Mouse (Mus musculus) embryonic stem cell, embryonic (primary cell): ENCODE measurements around the gene Cyp4f39.
"Not testable (repeated sequence)": the region's sequence is repeated elsewhere in the genome, so short reads cannot be mapped to it uniquely, and the experiment has no call there.

Source experiments
- CTCF ChIA-PET, 4 experiments: fragments of 300-600 bp in 2 of 4; fragments of 350-600 bp in 2 of 4; sonication (Branson Sonifier 250); formaldehyde crosslinking; loops; one replicate each; lab custom pipeline; 2022; ENCODE audit warnings: inconsistent platforms in 2 of 4; lab: Charles Lee
- POLR2A ChIA-PET, 4 experiments: fragments of 300-600 bp in 2 of 4; fragments of 350-600 bp in 2 of 4; sonication (Branson Sonifier 250); formaldehyde crosslinking; loops; one replicate each; lab custom pipeline; 2022; ENCODE audit warnings: antibody characterized with exemption in 4 of 4, inconsistent platforms in 1 of 4; lab: Charles Lee

Cyp4f39 gene

DNA sequence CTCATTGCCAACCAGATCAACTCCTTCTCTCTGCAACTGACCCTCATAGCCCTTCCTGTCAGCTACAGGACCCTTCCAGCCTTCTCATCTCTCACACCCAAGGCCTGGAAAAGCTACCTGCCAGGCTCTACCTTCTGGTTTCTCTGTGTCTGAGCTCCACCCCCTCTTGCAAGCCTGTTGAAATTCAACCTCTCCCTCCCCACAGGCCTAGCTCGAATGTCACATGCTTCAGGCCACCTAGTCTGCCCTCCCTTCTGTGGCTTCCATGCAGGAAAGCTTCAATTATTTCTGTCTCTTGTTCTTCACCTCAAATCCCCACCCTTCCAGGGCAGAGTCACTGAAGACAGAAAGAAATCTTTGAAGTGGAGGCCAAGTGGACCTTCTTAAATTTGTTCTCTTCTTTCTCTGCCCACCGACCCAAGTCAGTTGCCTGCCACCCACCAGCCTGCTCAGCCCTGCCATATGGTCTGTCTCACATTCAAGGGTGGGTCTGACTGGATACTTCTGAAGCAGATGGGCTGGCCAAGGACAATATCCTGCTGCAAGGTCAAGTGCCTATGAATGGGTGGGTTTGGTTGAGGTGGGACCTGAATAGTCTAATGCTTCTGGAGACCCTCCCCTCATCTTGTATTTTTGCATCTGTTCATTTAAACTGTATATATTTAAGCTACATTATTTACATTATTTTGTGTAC, 1.5 kb upstream of the Cyp4f39 start:
- CTCF ChIA-PET, result interaction anchor here in 2 of 4 experiments (0.7 to 1.1 kb wide), 3 partner anchors 18 to 32 kb away, joined by 3 read pairs; no protein-coding TSS in a partner anchor
- POLR2A ChIA-PET, result interaction anchor here in 2 of 4 experiments (0.7 to 1.2 kb wide), 6 partner anchors 11 to 131 kb away, joined by 3 to 4 read pairs (median 3); partner anchors contain the start of genes Akap8 (in 1 of the 2) and Cyp4f17 (in 1 of the 2)

DNA sequence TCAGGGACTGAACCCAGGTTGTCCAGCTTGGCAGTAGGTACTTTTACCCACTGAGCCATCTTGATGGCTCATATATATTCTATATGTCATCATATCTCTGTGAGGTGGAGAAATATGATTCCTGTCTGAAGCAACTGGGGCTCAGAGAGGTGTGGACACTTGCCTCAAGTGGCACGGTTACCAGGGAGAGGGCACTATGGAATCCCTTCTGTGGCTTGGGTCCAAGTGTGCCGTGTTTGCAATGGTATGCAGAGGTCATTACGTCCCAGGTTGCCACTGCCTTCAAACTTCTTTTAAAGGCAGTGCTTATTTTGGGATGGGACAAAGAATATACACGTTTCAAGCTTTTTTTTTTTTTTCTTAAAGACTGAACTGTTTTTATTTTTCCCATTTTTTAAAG, 1.7 kb downstream of the Cyp4f39 start:
- POLR2A ChIA-PET, result interaction anchor here in 2 of 4 experiments (0.8 to 1.2 kb wide), 2 partner anchors 89 to 424 kb away, joined by 4 read pairs; no protein-coding TSS in a partner anchor

DNA sequence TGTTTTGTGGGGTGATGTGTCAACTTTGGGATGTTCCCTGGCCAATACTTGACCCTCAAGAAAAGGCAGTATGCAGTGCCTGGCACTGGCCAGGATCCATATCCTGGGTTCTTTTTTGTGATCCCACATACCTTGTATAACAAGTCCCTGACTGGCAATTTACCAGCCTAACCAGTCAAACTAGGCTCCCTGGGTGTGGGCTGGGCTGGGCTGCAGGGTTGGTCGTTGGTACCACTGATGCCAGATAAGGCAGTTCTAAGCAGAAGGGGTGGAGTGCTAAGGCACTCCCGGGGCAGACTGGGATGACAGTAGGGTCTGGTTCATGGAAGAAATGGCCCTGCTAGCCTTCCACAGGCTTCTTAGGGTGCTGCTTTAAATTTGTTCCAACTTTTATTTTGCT, 2.5 kb downstream of the Cyp4f39 start:
- CTCF ChIA-PET, result no interaction called here
- POLR2A ChIA-PET, result interaction anchor here in 2 of 4 experiments (0.8 to 1.0 kb wide), 2 partner anchors 9 to 424 kb away, joined by 3 to 4 read pairs; no protein-coding TSS in a partner anchor

More for the DNA sequence above, 1.7 kb downstream of the Cyp4f39 start:
- CTCF ChIA-PET, result interaction anchor here in 1 of 4 experiments (0.6 kb wide), 2 partner anchors 18 to 59 kb away, joined by 3 read pairs; no protein-coding TSS in a partner anchor

DNA sequence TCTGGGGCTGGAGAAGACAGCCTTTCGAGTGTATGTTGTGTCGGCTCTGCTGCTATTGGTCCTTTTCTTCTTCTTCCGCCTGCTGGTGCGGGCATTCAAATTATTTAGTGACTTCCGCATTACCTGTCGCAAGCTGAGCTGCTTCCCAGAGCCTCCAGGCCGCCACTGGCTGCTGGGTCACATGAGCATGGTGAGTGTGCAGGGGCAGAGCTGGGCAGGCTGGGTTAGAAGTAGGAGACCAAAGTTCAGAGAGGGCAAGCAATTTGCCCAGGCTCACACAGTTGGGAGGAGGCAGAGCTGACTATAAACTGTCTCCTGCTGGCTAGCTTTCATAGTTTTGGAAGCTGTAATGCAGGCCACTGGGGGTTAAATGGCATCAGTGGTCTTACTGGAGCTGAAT, 16.0 kb downstream of the Cyp4f39 start:
- ChIA-PET CTCF (interaction anchor here (0.5 to 1.4 kb wide), 6 partner anchors 11 to 19 kb away, joined by 4 to 6 read pairs (median 5); no protein-coding TSS in a partner anchor), POLR2A (interaction anchor here in 2 of 4 experiments (0.8 to 1.4 kb wide), 3 partner anchors 11 to 24 kb away, joined by 4 to 5 read pairs (median 4); no protein-coding TSS in a partner anchor)

DNA sequence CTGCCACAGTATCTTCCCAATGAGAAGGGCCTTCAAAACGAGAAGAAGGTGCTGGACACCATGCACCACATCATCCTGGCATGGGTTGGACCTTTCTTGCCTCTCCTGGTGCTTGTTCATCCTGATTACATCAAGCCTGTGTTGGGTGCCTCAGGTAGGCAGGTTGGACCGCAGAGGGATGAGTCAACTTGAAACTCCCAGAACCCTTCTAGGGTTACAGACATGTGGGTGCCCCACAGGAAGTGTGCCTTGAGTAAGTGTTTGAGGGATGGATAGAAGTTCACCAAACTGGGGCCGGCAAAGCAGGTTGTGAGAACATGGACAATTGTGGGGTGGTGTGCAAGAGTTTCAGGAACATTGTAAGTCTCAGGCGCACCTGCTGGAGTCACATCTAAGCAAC, 18.3 kb downstream of the Cyp4f39 start:
- CTCF ChIA-PET, result interaction anchor here in 1 of 4 experiments (0.7 kb wide), 1 partner anchor 21 kb away, joined by 3 read pairs; no protein-coding TSS in a partner anchor
- POLR2A ChIA-PET, result interaction anchor here in 2 of 4 experiments (0.6 to 1.5 kb wide), 3 partner anchors 11 to 27 kb away, joined by 3 to 6 read pairs (median 6); no protein-coding TSS in a partner anchor

DNA sequence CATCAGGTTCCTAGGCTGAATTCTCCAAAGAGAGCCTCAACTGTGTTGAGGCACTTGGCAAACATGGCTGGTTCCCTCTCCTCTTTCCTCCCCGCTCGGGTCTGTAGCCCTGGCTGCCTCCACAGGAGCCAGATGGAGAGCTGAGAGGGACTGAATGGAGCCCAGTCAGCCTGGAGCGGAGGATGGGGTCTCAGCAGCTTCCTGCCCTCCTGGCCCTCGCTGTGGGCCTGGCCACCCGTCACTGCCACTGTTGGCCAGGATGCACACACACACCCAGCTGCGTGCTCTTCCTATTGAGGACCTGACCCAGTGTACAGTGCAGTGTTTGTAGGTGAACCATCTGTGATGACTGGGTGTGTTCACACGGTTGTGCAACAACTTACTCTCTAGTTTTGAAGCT, 19.7 kb downstream of the Cyp4f39 start:
- ChIA-PET POLR2A (interaction anchor here in 1 of 4 experiments (1.0 kb wide), 1 partner anchor 14 kb away, joined by 3 read pairs; no protein-coding TSS in a partner anchor), CTCF (no interaction called here)

DNA sequence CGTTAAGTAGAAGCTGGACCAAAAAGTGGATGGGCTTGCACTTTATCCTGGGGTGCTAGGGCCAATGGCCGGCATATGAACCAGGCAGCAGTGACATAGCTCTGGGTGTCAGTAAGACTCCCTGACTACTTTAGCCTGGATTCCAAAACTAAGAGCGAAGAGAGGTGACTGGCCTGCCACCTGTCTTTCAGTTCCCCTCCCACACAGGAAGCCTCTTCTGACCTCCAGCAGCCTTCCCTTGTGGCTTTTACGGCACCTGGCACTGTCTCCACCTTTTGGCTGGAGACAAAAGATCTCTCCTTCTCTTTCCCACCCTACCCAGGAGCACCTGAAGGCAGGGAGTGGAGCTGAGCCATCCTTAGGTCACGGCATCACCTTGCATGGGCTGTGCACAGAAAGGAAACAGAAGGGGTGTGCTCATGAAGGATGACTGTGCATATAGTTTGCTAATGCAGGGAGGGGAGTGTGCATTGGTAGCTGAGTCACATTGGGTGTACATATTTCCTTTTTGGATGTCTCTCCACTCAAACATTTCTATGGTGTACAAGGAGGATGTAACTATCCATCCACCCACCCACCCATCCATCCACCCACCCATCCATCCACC, 22.5 kb downstream of the Cyp4f39 start:
- ChIA-PET CTCF (no interaction called here), POLR2A (interaction anchor here in 1 of 4 experiments (0.5 kb wide), 1 partner anchor 1147 kb away, joined by 3 read pairs; no protein-coding TSS in a partner anchor)

DNA sequence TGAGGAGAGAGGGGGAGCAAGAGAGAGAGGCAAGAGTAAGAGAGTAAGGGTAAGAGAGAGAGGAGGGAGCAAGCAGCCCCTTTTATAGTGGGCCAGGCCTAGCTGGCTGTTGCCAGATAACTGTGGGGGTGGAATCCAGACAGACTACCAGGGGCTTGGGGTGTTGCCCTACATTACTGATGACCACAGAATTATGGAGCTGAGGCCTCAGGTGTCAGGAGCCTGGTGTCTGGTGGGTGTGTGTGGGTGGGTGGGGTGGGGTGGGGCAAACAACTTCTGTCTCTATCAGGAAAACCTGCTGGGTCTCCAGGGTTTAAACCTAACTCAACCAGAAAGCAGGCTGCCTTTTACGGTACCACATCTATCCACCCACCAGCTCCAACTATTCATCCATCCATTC, 24.7 kb downstream of the Cyp4f39 start:
- ChIA-PET POLR2A (no interaction called here), CTCF (interaction anchor here in 2 of 4 experiments (0.6 kb wide), 2 partner anchors 10 to 88 kb away, joined by 3 to 5 read pairs; partner anchors contain the start of gene Wiz (in 1 of the 2))

DNA sequence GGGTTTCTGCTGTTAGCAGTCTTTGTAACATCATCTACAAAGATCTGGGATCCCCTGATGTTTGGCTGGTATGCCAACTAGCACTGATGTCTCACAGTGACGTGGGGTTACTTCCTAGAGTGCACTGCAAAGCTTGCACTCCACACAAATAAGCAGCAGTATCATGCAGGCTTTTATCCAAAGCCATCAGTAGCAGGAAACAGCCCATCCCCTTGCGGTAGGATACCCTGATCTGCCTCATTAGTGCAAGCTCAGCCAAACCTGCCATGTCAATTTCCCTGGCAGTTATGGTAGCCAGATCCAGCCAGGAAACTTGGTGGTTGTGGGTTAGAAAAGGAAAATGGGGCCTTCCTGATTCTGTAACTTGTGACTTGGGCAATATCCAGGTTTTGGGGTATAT, 26.2 kb downstream of the Cyp4f39 start:
- ChIA-PET CTCF (interaction anchor here in 3 of 4 experiments (0.7 to 2.0 kb wide), 8 partner anchors 10 to 496 kb away, joined by 3 to 13 read pairs (median 6); no protein-coding TSS in a partner anchor), POLR2A (interaction anchor here in 2 of 4 experiments (1.5 to 1.7 kb wide), 2 partner anchors 10 to 128 kb away, joined by 4 to 5 read pairs; partner anchors contain the start of gene Akap8l (in 1 of the 2))

DNA sequence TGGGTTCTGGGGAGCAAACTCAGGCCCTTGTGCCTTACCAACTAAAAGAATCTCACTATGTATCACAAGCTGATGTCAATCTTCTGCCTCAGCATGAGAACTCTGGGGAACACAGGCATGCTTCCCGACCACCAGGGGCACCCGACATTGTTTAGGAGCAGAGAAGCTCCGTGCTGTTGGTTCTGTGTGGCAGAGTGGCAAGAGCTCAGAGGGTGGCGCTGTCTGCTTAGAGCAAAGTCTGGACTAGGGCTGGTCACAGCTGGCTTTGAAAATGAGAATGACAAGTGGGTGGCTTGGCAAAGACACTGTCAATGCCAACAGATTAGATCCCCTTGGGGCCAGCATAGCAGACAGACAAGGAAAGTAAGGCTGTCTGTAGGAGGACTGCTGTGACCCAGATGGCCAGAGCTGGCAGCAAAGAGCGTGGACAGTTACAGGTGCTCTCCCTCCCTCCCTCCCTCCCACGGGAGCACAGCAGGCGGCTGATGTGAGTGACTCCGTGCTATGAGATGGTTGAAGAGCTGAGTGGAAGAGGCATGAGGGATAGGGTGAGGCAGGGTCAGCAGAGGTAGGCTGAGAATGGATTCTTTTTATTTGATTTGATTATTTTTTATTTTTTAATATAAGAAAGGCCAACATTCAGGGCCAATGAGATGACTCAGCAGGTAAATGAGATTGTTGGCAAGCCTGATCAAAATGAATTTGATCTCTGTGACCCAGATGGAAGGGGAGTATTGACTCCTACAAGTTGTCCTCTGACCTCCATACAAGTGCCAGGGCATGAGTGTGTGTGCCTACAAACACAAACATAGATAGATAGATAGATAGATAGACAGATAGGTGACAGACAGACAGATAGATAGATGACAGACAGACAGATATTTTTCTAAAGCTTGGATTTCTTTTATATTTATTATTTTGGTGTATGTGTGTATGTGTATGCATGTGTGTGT, 27.3 kb downstream of the Cyp4f39 start:
- POLR2A ChIA-PET, result interaction anchor here in 3 of 4 experiments (0.5 to 1.7 kb wide), 10 partner anchors 11 to 178 kb away, joined by 3 to 6 read pairs (median 4); partner anchors contain the start of genes Akap8l (in 1 of the 3) and Cyp4f17 (in 1 of the 3)
- CTCF ChIA-PET, result interaction anchor here (0.6 to 2.0 kb wide), 27 partner anchors 8 to 365 kb away, joined by 3 to 13 read pairs (median 3); partner anchors contain the start of gene Cyp4f39 (in 1 of the 4)

DNA sequence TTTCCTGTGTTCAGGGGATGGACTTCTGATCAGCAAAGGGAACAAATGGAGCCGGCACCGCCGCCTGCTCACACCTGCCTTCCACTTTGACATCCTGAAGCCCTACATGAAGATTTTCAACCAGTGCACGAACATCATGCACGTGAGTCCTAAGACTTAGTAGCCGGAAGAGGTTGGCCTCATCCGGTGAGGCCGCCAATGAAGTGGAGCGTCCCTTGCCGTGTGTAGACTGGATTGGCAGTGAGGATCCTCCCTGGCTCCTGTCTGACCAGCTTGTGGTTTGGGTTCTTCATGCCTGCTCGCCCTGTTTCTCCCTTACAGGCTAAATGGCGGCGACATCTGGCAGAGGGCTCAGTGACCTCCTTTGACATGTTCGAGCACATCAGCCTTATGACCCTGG, 29.2 kb downstream of the Cyp4f39 start:
- ChIA-PET POLR2A (interaction anchor here in 3 of 4 experiments (0.6 to 1.4 kb wide), 10 partner anchors 10 to 414 kb away, joined by 3 to 6 read pairs (median 4); partner anchors contain the start of genes Brd4 (in 1 of the 3) and Cyp4f17 (in 1 of the 3)), CTCF (interaction anchor here in 2 of 4 experiments (0.6 to 1.3 kb wide), 5 partner anchors 11 to 1383 kb away, joined by 3 to 7 read pairs (median 3); no protein-coding TSS in a partner anchor)

DNA sequence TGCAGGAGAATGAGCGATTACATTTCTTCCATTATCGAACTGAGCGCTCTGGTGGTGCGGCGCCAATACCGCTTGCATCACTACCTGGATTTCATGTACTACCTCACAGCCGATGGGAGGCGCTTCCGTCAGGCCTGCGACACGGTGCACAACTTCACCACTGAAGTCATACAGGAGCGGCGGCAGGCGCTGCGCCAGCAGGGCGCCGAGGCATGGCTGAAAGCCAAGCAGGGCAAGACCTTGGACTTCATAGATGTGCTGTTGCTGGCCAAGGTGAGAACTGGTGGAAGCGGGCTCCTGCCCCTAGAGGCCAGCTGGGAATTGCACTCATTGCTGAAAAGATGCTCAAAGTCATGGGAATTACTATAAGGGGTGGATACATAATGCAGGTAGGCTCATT, 30.7 kb downstream of the Cyp4f39 start:
- POLR2A ChIA-PET, result interaction anchor here (0.7 to 1.2 kb wide), 9 partner anchors 9 to 132 kb away, joined by 3 to 6 read pairs (median 3); partner anchors contain the start of genes Akap8l (in 1 of the 4) and Cyp4f17 (in 1 of the 4)
- CTCF ChIA-PET, result interaction anchor here (0.5 to 1.4 kb wide), 17 partner anchors 9 to 1164 kb away, joined by 3 to 14 read pairs (median 4); partner anchors contain the start of genes Cyp4f17 (in 2 of the 4) and Akap8 (in 1 of the 4)

DNA sequence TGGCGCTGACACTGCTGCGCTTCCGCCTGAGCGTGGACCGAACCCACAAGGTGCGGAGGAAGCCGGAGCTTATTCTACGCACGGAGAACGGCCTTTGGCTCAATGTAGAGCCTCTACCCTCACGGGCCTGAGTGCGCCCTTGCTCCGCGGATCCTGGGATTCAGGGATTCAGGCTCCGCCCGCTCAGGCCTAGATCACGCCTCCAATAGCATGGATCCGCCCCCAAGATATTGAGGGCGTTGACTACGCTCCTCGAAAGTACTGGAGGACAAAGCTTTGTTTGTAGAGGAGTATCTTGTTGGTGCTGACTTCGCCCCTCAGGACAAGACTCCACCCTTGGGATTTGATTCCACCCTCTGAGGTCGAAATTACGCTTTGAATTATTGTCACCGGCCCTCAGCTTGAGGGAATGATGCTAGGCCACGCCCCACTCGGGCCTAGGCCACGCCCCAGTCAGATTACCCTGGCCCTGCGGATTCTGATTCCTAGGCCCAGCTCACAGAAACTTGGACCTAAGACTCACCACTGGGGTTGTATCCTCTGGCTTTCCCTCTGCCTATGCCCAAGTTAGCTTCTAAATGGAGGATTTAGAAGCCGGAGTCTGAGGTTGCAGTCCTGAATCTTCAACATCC, 39.9 kb downstream of the Cyp4f39 start:
- POLR2A ChIA-PET, result interaction anchor here (0.6 to 2.2 kb wide), 32 partner anchors 9 to 558 kb away, joined by 3 to 20 read pairs (median 4); partner anchors contain the start of genes Akap8l (in 3 of the 4), Cyp4f17 (in 3 of the 4), Brd4 (in 1 of the 4) and Cyp4f13 (in 1 of the 4)
- CTCF ChIA-PET, result interaction anchor here (0.5 to 1.9 kb wide), 14 partner anchors 9 to 389 kb away, joined by 3 to 14 read pairs (median 5); partner anchors contain the start of gene Akap8l (in 1 of the 4)

DNA sequence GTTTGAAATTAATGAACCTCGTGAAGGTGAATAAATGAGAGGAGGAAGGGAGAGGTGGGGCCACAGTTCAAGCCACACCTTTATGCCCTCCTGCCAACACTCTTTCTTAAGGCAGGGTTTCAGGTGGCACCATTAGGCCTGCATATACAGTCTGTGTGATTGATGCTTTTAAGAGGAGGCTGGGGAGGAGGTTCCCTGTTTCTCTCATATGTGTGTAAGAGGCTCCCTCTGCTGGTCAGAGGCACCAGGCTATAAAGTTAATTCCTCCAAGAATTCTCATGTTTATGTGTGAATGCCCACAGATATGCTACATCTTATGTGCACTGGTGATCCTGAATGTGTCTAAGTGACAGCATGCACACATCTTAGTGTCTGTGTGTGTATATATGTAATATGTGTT, 42.1 kb downstream of the Cyp4f39 start:
- POLR2A ChIA-PET, result interaction anchor here in 2 of 4 experiments (1.2 to 1.4 kb wide), 2 partner anchors 11 kb away, joined by 3 read pairs; partner anchors contain the start of gene Cyp4f17 (in 1 of the 2)
- CTCF ChIA-PET, result interaction anchor here in 2 of 4 experiments (0.9 to 1.1 kb wide), 3 partner anchors 11 to 144 kb away, joined by 3 read pairs; partner anchors contain the start of genes Akap8l (in 1 of the 2) and Cyp4f17 (in 1 of the 2)

DNA sequence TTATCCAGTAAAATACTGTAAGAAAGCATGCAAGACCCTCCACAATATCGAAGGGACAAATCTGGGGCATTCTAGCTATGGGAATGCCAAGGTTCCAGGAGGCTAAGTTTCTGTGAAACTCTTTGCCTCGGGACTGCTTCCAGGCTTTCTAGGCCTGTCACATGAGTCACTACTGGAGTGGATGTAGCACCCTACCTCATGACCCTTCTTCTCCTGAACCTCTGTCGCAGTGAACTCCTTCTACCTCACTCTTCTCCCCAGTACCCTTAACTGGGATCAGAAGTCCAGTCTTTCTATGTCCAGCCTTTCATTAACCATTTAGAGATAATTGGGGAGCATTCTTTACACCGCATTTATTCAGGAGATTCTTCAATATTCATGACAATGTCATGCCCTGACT, 48.0 kb downstream of the Cyp4f39 start:
- POLR2A ChIA-PET, result not testable (repeated sequence)

DNA sequence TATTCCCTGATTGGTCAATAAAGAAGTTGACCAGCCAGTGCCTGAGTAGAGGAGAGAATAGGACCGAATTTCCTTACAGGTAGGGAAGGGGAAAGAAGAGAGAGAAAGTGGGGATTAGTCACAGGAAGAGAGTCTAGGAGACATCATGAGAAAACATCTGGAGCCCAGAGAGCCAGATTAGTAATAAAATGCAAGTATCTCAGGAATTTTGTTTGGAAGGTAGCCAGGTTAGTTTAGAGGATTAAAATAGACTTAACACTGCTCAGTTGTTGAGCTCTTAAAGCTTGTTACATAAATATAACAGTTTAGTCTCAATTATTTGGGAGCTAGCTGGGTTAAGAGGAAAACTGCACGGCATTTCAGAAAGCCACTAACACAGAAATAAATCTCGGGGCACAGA, 48.5 kb downstream of the Cyp4f39 start:
- ChIA-PET CTCF (no interaction called here), POLR2A (no interaction called here)

More for the DNA sequence above, 48.0 kb downstream of the Cyp4f39 start:
- CTCF ChIA-PET, result not testable (repeated sequence)
